Mouse (Mus musculus) CH12.LX (cell line): ENCODE results near the gene Myl7. TPM values are rescaled to one million over a fixed set of nuclear protein-coding genes. Genes with fewer than 3 reads are reported as not detected.

Source experiments
- DNase-seq: peaks from one replicate; pipeline ENCODE4 v3.0.0-alpha.2; 2013; ENCODE audit errors: extremely low read depth
- H3K27ac ChIP-seq: 2 replicates; pipeline ENCODE4 v1.5.1; 2012; ENCODE audit warnings: low read depth, mild to moderate bottlenecking, control low read depth, moderate library complexity; ENCODE audit not compliant: insufficient read depth
- H3K27me3 ChIP-seq: replicated peaks from 2 replicates; pipeline ENCODE3; 2012; ENCODE audit warnings: inconsistent platforms
- H3K36me3 ChIP-seq, 2 experiments: replicated peaks in 1 of 2; 2 replicates each; pipeline versions ENCODE3 to v1.6.1; 2012; ENCODE audit warnings: inconsistent platforms in 1 of 2, low read length in 1 of 2, mild to moderate bottlenecking in 1 of 2, mixed read lengths in 1 of 2, moderate library complexity in 1 of 2; ENCODE audit not compliant: control insufficient read depth in 1 of 2, insufficient read depth in 1 of 2
- H3K4me1 ChIP-seq, 2 experiments: 2 replicates each; pipeline ENCODE4 v1.6.1; 2012; ENCODE audit warnings: inconsistent platforms in 1 of 2, moderate library complexity in 1 of 2; ENCODE audit not compliant: insufficient read depth in 2 of 2, control insufficient read depth in 1 of 2
- H3K4me2 ChIP-seq: 2 replicates; pipeline ENCODE4 v1.6.1; 2012; ENCODE audit warnings: low read depth, mild to moderate bottlenecking, control low read depth; ENCODE audit not compliant: poor library complexity, insufficient read depth, severe bottlenecking
- H3K4me3 ChIP-seq, 3 experiments: fragments of 150-350 bp in 1 of 3; sonication (generic) in 1 of 3; replicated peaks in 1 of 3; 2 replicates each; pipeline versions ENCODE3 to v1.5.1; 2011 to 2012; ENCODE audit warnings: low read depth in 2 of 3, low read length in 2 of 3, mild to moderate bottlenecking in 2 of 3, moderate library complexity in 2 of 3, control low read depth in 1 of 3, improper control_type of control experiment in 1 of 3, inconsistent platforms in 1 of 3, mixed read lengths in 1 of 3; ENCODE audit not compliant: poor library complexity in 1 of 3
- H3K79me2 ChIP-seq: replicated peaks from 2 replicates; pipeline ENCODE4 v1.6.1; 2012; ENCODE audit warnings: mild to moderate bottlenecking, moderate library complexity; ENCODE audit not compliant: control insufficient read depth, poor library complexity, insufficient read depth, severe bottlenecking; ENCODE audit errors: extremely low read depth
- H3K9ac ChIP-seq: 2 replicates; pipeline ENCODE4 v1.6.1; 2012; ENCODE audit warnings: low read depth, mild to moderate bottlenecking, control low read depth, moderate library complexity; ENCODE audit not compliant: insufficient read depth
- H3K9me3 ChIP-seq: replicated peaks from 2 replicates; pipeline ENCODE3; 2012; ENCODE audit warnings: low read length, inconsistent platforms, mixed read lengths
- BHLHE40 ChIP-seq: IDR thresholded peaks from 2 replicates; pipeline ENCODE4 v1.6.1; 2011; ENCODE audit warnings: mild to moderate bottlenecking, low read depth, low read length, improper control_type of control experiment
- CTCF ChIP-seq, 2 experiments: IDR thresholded peaks in 1 of 2; conservative IDR thresholded peaks in 1 of 2; 2 replicates each; pipeline ENCODE4 v1.5.1; 2011 to 2012; ENCODE audit warnings: low read depth in 2 of 2, low read length in 2 of 2, improper control_type of control experiment in 1 of 2, inconsistent platforms in 1 of 2, mild to moderate bottlenecking in 1 of 2, moderate library complexity in 1 of 2
- E2F4 ChIP-seq: IDR thresholded peaks from 2 replicates; pipeline ENCODE4 v1.6.1; 2011; ENCODE audit warnings: low read depth, low read length, improper control_type of control experiment; ENCODE audit not compliant: insufficient replicate concordance
- ELF1 ChIP-seq: IDR thresholded peaks from 2 replicates; pipeline ENCODE4 v1.6.1; 2014; ENCODE audit warnings: low read depth, mild to moderate bottlenecking, inconsistent platforms, low read length, improper control_type of control experiment
- EP300 ChIP-seq: IDR thresholded peaks from 2 replicates; pipeline ENCODE4 v1.6.1; 2011; ENCODE audit warnings: low read length, improper control_type of control experiment
- ETS1 ChIP-seq: conservative IDR thresholded peaks from 2 replicates; pipeline ENCODE4 v1.6.1; 2012; ENCODE audit warnings: low read depth, mild to moderate bottlenecking, inconsistent platforms, low read length, improper control_type of control experiment, moderate library complexity
- JUN ChIP-seq: IDR thresholded peaks from 2 replicates; pipeline ENCODE4 v1.6.1; 2011; ENCODE audit warnings: low read depth, mild to moderate bottlenecking, low read length, improper control_type of control experiment, moderate library complexity; ENCODE audit not compliant: insufficient read depth
- KAT2A ChIP-seq: IDR thresholded peaks from 2 replicates; pipeline ENCODE4 v1.6.1; 2012; ENCODE audit warnings: low read length, improper control_type of control experiment, inconsistent platforms; ENCODE audit not compliant: insufficient replicate concordance
- MAFK ChIP-seq: IDR thresholded peaks from 2 replicates; pipeline ENCODE4 v1.6.1; 2011; ENCODE audit warnings: low read length, improper control_type of control experiment; ENCODE audit not compliant: insufficient replicate concordance
- MXI1 ChIP-seq: IDR thresholded peaks from 2 replicates; pipeline ENCODE4 v1.6.1; 2011; ENCODE audit warnings: mild to moderate bottlenecking, low read depth, low read length, improper control_type of control experiment
- NELFE ChIP-seq: IDR thresholded peaks from 2 replicates; pipeline ENCODE4 v1.6.1; 2011; ENCODE audit warnings: low read depth, low read length, improper control_type of control experiment
- PAX5 ChIP-seq: IDR thresholded peaks from 2 replicates; pipeline ENCODE4 v1.6.1; 2012; ENCODE audit warnings: low read length, inconsistent platforms, mixed read lengths
- POLR2AphosphoS2 ChIP-seq: IDR thresholded peaks from 2 replicates; pipeline ENCODE4 v1.6.1; 2011; ENCODE audit warnings: low read depth, low read length, improper control_type of control experiment
- SIN3A ChIP-seq: IDR thresholded peaks from 2 replicates; pipeline ENCODE4 v1.6.1; 2012; ENCODE audit warnings: low read length, improper control_type of control experiment, inconsistent platforms
- SMC3 ChIP-seq: IDR thresholded peaks from 2 replicates; pipeline ENCODE4 v1.6.1; 2011; ENCODE audit warnings: low read depth, low read length, improper control_type of control experiment
- TBP ChIP-seq: conservative IDR thresholded peaks from 2 replicates; pipeline ENCODE4 v1.6.1; 2011; ENCODE audit warnings: low read depth, low read length, improper control_type of control experiment
- TCF12 ChIP-seq: IDR thresholded peaks from 2 replicates; pipeline ENCODE4 v1.6.1; 2014; ENCODE audit warnings: low read depth, mild to moderate bottlenecking, inconsistent platforms, low read length, improper control_type of control experiment
- USF1 ChIP-seq: IDR thresholded peaks from 2 replicates; pipeline ENCODE4 v1.6.1; 2014; ENCODE audit warnings: low read depth, mild to moderate bottlenecking, inconsistent platforms, low read length, improper control_type of control experiment
- ZKSCAN1 ChIP-seq: IDR thresholded peaks from 2 replicates; pipeline ENCODE4 v1.6.1; 2012; ENCODE audit warnings: low read depth, inconsistent platforms, low read length, improper control_type of control experiment, borderline replicate concordance
- ZMIZ1 ChIP-seq: IDR thresholded peaks from 2 replicates; pipeline ENCODE4 v1.6.1; 2012; ENCODE audit warnings: low read depth, mild to moderate bottlenecking, inconsistent platforms, low read length, improper control_type of control experiment
- dilution Hi-C: fragments of 300-500 bp; cut with MboI; formaldehyde crosslinking; loops from 2 replicates; pipeline ENCODE4 v1.14.3; 2020; ENCODE audit warnings: low sequenced_read_pairs; ENCODE audit not compliant: extremely low pct_unique_long_range_greater_than_20kb, extremely low pct_ligation_motif_present
- in situ Hi-C: fragments of 300-500 bp; cut with MboI; formaldehyde crosslinking; loops from 3 replicates; pipeline ENCODE4 v1.14.3; 2019; ENCODE audit warnings: low sequenced_read_pairs, low pct_ligation_motif_present, low pct_unique_long_range_greater_than_20kb, mixed read lengths
- polyA plus RNA-seq: library from polyadenylated mRNA; unstranded; fragments of >175 nt; gene quantifications from 2 replicates; pipeline ENCODE4 v1.2.1, GENCODE M21; 2012; ENCODE audit warnings: low read depth; ENCODE audit not compliant: insufficient read length
- total RNA-seq, 2 experiments: library from RNA; depleted of rRNA; stranded (reverse); fragments of 300-350 nt in 1 of 2; fragments of >200 nt in 1 of 2; gene quantifications; 2 replicates each; pipeline ENCODE4 v1.2.3; 2012 to 2014

The Myl7 gene
- total and polyA plus RNA-seq, 3 experiments, result 0.42 TPM; not detected in 2

DNA sequence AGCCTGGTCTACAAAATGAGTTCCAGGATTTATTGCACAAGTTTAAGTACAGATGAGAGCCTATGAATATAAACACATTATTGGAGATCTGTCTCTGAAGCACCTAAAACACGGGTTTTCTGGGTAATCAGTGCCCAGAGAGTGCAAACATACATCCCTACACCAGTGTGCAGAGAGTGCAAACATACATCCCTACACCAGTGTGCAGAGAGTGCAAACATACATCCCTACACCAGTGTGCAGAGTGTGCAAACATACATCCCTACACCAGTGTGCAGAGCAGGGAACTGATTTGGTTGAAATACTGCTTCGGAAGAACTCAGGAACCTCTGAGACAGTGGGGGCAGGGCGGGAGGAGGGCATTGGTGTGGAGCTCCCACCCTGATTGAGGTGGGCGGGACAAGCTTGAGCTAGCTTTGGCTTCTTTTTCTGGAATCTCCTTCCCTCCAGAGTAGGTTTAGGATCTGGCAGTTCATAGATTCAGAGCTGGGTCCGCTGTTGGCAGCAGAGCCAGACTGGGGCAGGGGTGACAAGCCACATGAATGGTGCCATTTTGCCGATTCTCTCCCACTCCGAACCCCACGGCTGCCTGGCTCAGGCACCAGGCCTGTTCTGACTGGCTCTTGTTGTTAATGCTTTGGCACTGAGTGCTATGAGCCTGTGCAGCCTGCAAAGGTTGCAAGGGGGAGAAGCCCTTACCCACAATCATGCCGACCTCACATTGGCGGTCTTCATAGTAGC, 7.4 kb upstream of the Myl7 start:
- no peak overlapping the region for H3K27ac ChIP-seq
- in situ Hi-C loops, result no loop called here
- no peaks in the 10 kb centered on the region for H3K79me2 ChIP-seq
- TF ChIP-seq MAFK (no peak), SMC3 (no peak), MXI1 (no peak), BHLHE40 (no peak), CTCF (conservative IDR thresholded peaks at IDR 0.05 in 1 of 2, IDR thresholded peaks at IDR 0.05 in 1 of 2; ENCODE audit: low read depth in 2 of 2, low read length in 2 of 2) (no peak), ZMIZ1 (no peak), SIN3A (no peak), TBP (no peak), USF1 (no peak), ETS1 (no peak), EP300 (no peak), TCF12 (no peak), NELFE (no peak), POLR2AphosphoS2 (no peak)
- TF ChIP-seq, all 38 proteins: peak for 0
- no peaks in the 10 kb centered on the region for H3K9me3 ChIP-seq
- H3K4me3 ChIP-seq, result no peak overlapping the region
- dilution Hi-C loops, result no loop called here
- no peak overlapping the region for H3K4me2 ChIP-seq
- no peaks in the 10 kb centered on the region for H3K36me3 ChIP-seq
- no peak for DNase-seq
- H3K4me1 ChIP-seq, result peaks cover 8 to 9% of the 10 kb centered on the region in 2 experiments; a peak in 2 of 4 replicates
- H3K9ac ChIP-seq, result no peak overlapping the region
- H3K27me3 ChIP-seq, result peaks cover 3% of the 10 kb centered on the region

DNA sequence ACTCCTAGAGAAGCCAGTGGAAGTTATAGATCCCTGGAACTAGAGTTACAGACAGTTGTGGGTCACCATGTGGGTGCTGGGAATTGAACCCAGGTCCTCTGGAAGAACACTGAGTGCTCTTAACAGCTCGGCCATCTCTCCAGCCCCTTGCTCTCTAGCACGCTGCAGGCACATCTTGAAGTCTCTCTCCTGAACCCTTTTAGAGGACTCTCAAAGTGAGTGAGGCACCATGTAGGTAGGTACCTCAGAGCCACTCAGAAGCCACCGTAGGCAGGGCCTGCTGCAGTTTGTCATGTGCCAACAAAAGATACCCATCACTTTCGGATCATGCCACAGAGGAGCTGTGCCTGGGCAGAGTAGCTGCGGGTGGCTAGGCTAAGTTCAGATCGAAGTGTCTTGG, 6.3 kb upstream of the Myl7 start:
- in situ Hi-C loops, result no loop called here
- Histone ChIP-seq H3K4me3 (no peak overlapping the region), H3K9ac (no peak overlapping the region), H3K4me1 (peaks cover 8 to 9% of the 10 kb centered on the region in 2 experiments; a peak in 2 of 4 replicates), H3K9me3 (no peaks in the 10 kb centered on the region), H3K4me2 (no peak overlapping the region), H3K27ac (no peak overlapping the region), H3K79me2 (no peaks in the 10 kb centered on the region), H3K27me3 (peaks cover 3% of the 10 kb centered on the region), H3K36me3 (no peaks in the 10 kb centered on the region)
- dilution Hi-C loops, result no loop called here
- TF ChIP-seq POLR2AphosphoS2 (no peak), PAX5 (no peak), E2F4 (no peak), KAT2A (no peak), ELF1 (no peak), ZKSCAN1 (no peak), JUN (no peak)
- DNase-seq, result no peak
